Mouse (Mus musculus) right cerebral cortex, postnatal 4 days (tissue): ENCODE results near the gene Syne2.
"Not testable (repeated sequence)": the region's sequence is repeated elsewhere in the genome, so short reads cannot be mapped to it uniquely, and the experiment has no call there.

ENCODE experiments used
- DNase-seq: peaks from one replicate; pipeline ENCODE4 v3.0.0-alpha.2; 2022

Gene Syne2

GRCm38 (mm10) chr12:76117632-76118153 is 299.8 kb downstream of the Syne2 start:
- no peak for DNase-seq

- no peak for DNase-seq
Measured at GRCm38 (mm10) chr12:76123223-76123622, 305.3 kb downstream of the Syne2 start.

- no peak for DNase-seq
Measured at GRCm38 (mm10) chr12:76128306-76128705, 310.4 kb downstream of the Syne2 start.

- DNase-seq: no peak
Measured at GRCm38 (mm10) chr12:76128831-76129230, 310.9 kb downstream of the Syne2 start.

- no peak for DNase-seq
Measured at GRCm38 (mm10) chr12:76130281-76130680, 312.3 kb downstream of the Syne2 start.

- no peak for DNase-seq
Measured at GRCm38 (mm10) chr12:76130891-76131290, 313.0 kb downstream of the Syne2 start.

GRCm38 (mm10) chr12:76132591-76132990 is 314.7 kb downstream of the Syne2 start:
- no peak for DNase-seq

- not testable (repeated sequence) for DNase-seq
Measured at GRCm38 (mm10) chr12:76133081-76133480, 315.1 kb downstream of the Syne2 start.

- DNase-seq: no peak
Measured at GRCm38 (mm10) chr12:76136701-76137100, 318.8 kb downstream of the Syne2 start.

- not testable (repeated sequence) for DNase-seq
Measured at GRCm38 (mm10) chr12:76152389-76152788, 334.5 kb downstream of the Syne2 start.
